Mouse (Mus musculus) heart, embryonic 11.5 days (tissue): ENCODE data around the gene Nkx2-5. TPM values are rescaled to one million over a fixed set of nuclear protein-coding genes. Genes with fewer than 3 reads are reported as not detected.

Source experiments
- ATAC-seq: fragments of 200-750 bp; cut with Nextera tagmentation; replicated peaks from 2 replicates; pipeline ENCODE4 v1.8.0; 2017; ENCODE audit warnings: moderate library complexity; ENCODE audit not compliant: insufficient number of reproducible peaks, low FRiP score, low TSS enrichment
- H3K27ac ChIP-seq: fragments of 300-500 bp; sonication (generic); 2 replicates; pipeline ENCODE4 v1.5.1; 2014; ENCODE audit warnings: mild to moderate bottlenecking, low read depth, low read length
- H3K27me3 ChIP-seq: fragments of 300-500 bp; sonication (generic); 2 replicates; pipeline ENCODE4 v1.6.1; 2014; ENCODE audit warnings: mild to moderate bottlenecking, low read length, mixed read lengths; ENCODE audit not compliant: control insufficient read depth, insufficient read depth
- H3K36me3 ChIP-seq: fragments of 300-500 bp; sonication (generic); 2 replicates; pipeline ENCODE4 v1.6.1; 2014; ENCODE audit warnings: mild to moderate bottlenecking, low read length, moderate library complexity, mixed read lengths; ENCODE audit not compliant: control insufficient read depth, insufficient read depth
- H3K4me1 ChIP-seq: fragments of 300-500 bp; sonication (generic); 2 replicates; pipeline ENCODE4 v1.6.1; 2014; ENCODE audit warnings: low read length; ENCODE audit not compliant: control insufficient read depth, insufficient read depth
- H3K4me2 ChIP-seq: fragments of 300-500 bp; sonication (generic); 2 replicates; pipeline ENCODE4 v1.6.1; 2014; ENCODE audit warnings: mild to moderate bottlenecking, moderate library complexity
- H3K4me3 ChIP-seq: fragments of 300-500 bp; sonication (generic); 2 replicates; pipeline ENCODE4 v1.5.1; 2014; ENCODE audit warnings: low read depth, low read length
- H3K9ac ChIP-seq: fragments of 300-500 bp; sonication (generic); 2 replicates; pipeline ENCODE4 v1.6.1; 2014; ENCODE audit warnings: mild to moderate bottlenecking, low read depth, low read length, moderate library complexity
- H3K9me3 ChIP-seq: fragments of 300-500 bp; sonication (generic); replicated peaks from 2 replicates; pipeline ENCODE4 v1.6.1; 2016; ENCODE audit warnings: low read length; ENCODE audit not compliant: control insufficient read depth
- WGBS: fragments of 180-500 bp; shearing (Covaris S2); extraction: QIAGEN DNeasy Blood & Tissue Kit; methylation state at CpG from one replicate; pipeline ENCODE4 v1.1.7; 2014; ENCODE audit not compliant: insufficient replicate concordance; 5-methylcytosine and 5-hydroxymethylcytosine counted together
- polyA plus RNA-seq: library from polyadenylated mRNA; unstranded; fragments of >200 nt; fragmentation: Nextera tagmentation; extraction: Ambion mirVana; gene quantifications from 2 replicates; pipeline ENCODE4 v1.2.1, GENCODE M21; 2014

The Nkx2-5 gene
- polyA plus RNA-seq, 1 experiment from 2014 or later: 157 TPM

DNA sequence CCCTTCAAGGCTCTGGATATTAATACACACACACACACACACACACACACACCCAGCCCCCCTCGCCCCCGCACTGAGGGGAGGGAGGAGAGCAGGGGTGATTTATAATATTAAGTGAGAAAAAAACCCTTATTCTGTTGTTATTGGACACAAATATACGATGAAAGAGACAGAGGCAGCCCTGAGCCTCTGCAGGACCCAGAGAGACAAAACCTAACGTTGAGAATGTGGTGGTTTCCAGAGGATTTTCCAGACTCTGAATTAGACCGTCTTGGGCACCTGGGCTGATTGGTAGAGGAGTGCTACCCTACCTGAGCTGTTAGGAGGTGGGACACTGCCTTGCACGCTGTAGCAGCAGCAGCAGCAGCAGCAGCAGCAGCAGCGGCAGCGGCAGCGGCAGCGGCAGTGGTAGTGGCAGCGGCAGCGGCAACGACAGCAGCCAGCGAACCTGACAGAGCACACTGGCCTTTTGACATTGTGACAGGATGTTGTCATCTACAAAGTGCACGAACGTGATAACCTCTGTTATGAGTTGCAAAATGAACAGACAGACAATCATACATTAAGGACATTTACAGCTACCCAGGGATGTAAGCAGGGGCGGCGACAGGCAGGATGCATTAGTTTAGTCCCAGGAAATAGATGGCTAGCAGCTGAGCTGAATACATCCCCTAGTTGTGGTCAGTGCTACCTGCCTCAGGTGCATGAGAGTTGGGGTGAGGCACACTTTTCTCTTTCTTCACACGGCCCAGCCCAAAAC, 7.8 kb downstream of the Nkx2-5 start:
- Histone ChIP-seq H3K4me3 (peak overlapping the region; percentile 77), H3K27me3 (peaks cover 48% of the 10 kb centered on the region), H3K36me3 (peaks cover 7% of the 10 kb centered on the region; the same call in 1 of the 2 replicates), H3K4me1 (no peaks in the 10 kb centered on the region), H3K9me3 (no peaks in the 10 kb centered on the region; the same call in 1 of the 2 replicates), H3K27ac (peak overlapping the region; percentile 95), H3K4me2 (peak overlapping the region; percentile 64), H3K9ac (peak overlapping the region; percentile 99)
- 7% methylated on average over 19 of the region's 19 CpGs for WGBS
- ATAC-seq: no peak

DNA sequence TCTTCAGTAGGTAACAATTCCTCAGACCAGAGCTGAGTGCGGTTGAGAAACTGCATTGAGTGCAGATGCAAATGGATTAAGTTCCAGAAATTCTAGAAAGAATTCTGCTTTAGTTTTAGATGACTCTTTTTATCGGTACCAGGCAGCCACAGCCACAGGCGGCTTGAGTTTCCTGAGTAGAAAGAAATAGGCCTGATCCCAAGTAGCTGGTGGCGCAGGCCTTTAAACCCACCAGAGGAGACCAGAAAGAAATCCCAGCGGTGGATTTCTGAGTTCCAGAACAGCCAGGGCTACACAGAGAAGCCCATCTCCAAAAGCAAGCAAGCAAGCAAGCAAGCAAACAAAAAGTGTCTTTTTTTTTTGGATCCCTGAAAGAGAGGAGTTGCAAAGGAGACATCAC, 8.4 kb downstream of the Nkx2-5 start:
- Histone ChIP-seq H3K9me3 (no peaks in the 10 kb centered on the region; the same call in 1 of the 2 replicates), H3K36me3 (peaks cover 7% of the 10 kb centered on the region; the same call in 1 of the 2 replicates), H3K4me2 (peak overlapping the region; percentile 64), H3K4me1 (no peaks in the 10 kb centered on the region), H3K4me3 (peak overlapping the region; percentile 77), H3K9ac (peak overlapping the region; percentile 99), H3K27ac (peak overlapping the region; percentile 95), H3K27me3 (peaks cover 43% of the 10 kb centered on the region)
- 22% methylated on average over 5 of the region's 5 CpGs for WGBS
- no peak for ATAC-seq

DNA sequence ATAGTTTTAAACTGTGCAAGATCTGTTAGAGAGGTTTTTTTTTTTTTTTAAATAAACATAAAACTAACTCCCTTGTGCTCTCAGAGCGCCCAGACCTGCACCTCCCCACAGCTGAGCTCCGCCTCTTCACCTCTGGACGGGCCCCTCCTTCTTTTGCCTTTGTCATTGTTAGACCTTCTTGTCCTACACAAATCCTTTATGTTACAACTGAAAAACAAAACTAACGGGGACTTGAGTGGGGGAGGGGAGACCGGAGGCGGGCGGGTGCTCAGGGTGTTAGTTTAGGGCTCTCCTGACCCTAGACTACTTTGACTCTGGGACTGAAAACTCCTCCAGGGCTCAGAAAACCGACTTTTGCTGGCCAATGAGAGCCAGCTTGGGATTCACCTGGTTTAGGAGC, 8.9 kb downstream of the Nkx2-5 start:
- Histone ChIP-seq H3K4me3 (peak overlapping the region; percentile 77), H3K9ac (peak overlapping the region; percentile 99), H3K36me3 (peaks cover 7% of the 10 kb centered on the region; the same call in 1 of the 2 replicates), H3K27ac (peak overlapping the region; percentile 95), H3K9me3 (no peaks in the 10 kb centered on the region; the same call in 1 of the 2 replicates), H3K4me2 (peak overlapping the region; percentile 64), H3K4me1 (no peaks in the 10 kb centered on the region), H3K27me3 (peaks cover 39% of the 10 kb centered on the region)
- WGBS: 31% methylated on average over 8 of the region's 8 CpGs
- no peak for ATAC-seq

DNA sequence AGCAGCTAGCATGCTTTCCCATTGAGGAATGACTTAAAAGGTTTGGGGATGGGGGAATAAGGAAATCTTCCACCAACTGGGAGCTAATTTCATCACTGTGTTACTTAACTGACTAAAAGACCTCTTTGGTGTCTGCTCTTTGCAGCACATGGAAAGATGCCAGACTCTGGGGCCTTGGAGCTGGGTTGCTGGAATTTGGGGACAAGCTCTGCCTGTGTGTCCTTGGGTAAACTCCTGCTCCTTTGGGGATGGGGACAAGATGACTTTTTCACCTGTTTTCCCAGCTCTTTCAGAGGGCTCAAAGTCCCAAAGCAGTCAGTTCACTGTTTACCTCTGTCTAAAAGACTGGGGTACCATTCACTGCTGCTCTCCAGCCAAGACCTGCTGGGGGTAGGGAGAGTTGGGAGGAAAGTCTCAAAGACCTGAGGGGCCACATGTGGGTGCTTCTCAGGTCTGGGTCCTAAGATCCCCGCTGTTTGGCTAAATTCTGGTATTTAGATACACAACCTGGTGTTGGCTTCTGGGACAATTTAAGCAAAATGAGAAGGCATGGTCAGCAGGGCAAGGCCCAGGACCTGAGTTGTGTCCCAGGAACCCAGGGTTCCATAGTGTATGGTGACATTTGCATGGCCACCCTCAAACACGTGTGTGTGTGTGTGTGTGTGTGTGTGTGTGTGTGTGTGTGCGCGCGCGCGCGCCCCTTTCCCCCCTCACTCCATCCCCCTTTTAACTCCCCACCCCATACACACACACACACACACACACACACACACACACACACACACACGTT, 9.6 kb downstream of the Nkx2-5 start:
- Histone ChIP-seq H3K4me3 (no peak overlapping the region), H3K9ac (no peak overlapping the region), H3K4me2 (no peak overlapping the region), H3K4me1 (no peaks in the 10 kb centered on the region), H3K9me3 (no peaks in the 10 kb centered on the region; the same call in 1 of the 2 replicates), H3K27ac (0 out of 2 replicates have a peak overlapping the region, but pooled peaks have one; percentile 12), H3K36me3 (peaks cover 9% of the 10 kb centered on the region; the same call in 1 of the 2 replicates), H3K27me3 (peaks cover 32% of the 10 kb centered on the region)
- ATAC-seq: no peak
- WGBS: 57% methylated on average over 9 of the region's 9 CpGs

DNA sequence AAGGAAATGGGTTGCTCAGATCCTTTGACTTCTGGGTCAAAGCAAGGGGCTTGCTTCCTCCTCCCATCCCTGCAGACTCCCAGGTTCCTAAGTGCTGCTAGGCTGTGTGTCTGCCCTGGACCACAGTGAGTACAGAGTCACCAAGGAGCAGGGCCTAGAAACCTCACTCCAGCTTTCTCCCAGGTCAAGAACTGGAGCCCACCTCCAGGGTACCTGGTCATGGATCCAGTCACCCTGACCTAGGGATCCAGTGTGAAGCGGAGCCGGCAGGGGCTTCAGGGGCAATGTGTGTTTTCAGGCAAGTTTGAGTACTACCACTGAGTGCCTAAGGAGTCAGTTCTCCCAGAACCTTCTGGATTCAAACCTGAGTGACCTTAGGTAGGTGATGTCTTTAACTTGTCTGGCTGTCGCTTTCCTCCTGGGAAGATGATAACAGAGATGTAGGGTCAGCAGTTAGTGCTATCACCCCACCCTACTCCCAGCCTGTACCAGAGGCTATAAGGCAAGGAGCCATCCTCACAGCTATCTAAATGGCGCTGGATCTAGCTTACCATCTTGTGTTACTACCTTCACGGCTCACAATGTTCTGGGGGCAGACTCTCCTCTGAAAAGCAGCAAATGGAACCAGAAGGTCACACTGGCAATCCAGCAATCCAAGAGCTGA, 10.4 kb downstream of the Nkx2-5 start:
- Histone ChIP-seq H3K4me1 (no peaks in the 10 kb centered on the region), H3K4me3 (no peak overlapping the region), H3K27me3 (peaks cover 27% of the 10 kb centered on the region), H3K27ac (0 out of 2 replicates have a peak overlapping the region, but pooled peaks have one; percentile 12), H3K36me3 (peaks cover 9% of the 10 kb centered on the region; the same call in 1 of the 2 replicates), H3K9ac (no peak overlapping the region), H3K9me3 (no peaks in the 10 kb centered on the region; the same call in 1 of the 2 replicates), H3K4me2 (no peak overlapping the region)
- WGBS: 60% methylated on average over 5 of the region's 5 CpGs
- ATAC-seq: no peak

DNA sequence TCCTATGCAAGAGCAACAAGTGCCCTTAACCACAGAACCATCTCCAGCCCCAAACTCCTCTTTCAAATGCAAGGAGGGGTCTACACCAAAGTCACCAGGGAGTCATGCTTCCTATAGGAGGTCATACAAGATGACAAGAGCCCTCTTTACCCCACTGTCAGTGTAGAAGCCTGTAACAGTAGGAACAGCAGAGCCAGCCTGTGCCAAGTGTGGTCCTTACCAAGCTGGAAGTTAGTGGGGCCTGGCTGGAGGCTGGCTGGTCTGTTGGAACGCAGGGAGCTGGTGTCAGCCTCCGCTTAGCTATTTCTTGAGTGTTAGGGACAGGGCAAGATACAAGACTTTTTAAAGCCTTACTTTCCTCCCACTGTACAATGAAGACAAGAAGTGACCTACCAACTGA, 11.0 kb downstream of the Nkx2-5 start:
- Histone ChIP-seq H3K4me2 (no peak overlapping the region), H3K27ac (no peak overlapping the region), H3K4me1 (no peaks in the 10 kb centered on the region), H3K4me3 (no peak overlapping the region), H3K9me3 (no peaks in the 10 kb centered on the region; the same call in 1 of the 2 replicates), H3K27me3 (peaks cover 23% of the 10 kb centered on the region), H3K36me3 (peaks cover 9% of the 10 kb centered on the region; the same call in 1 of the 2 replicates), H3K9ac (no peak overlapping the region)
- no peak for ATAC-seq
- WGBS: 80% methylated on average over 2 of the region's 2 CpGs

DNA sequence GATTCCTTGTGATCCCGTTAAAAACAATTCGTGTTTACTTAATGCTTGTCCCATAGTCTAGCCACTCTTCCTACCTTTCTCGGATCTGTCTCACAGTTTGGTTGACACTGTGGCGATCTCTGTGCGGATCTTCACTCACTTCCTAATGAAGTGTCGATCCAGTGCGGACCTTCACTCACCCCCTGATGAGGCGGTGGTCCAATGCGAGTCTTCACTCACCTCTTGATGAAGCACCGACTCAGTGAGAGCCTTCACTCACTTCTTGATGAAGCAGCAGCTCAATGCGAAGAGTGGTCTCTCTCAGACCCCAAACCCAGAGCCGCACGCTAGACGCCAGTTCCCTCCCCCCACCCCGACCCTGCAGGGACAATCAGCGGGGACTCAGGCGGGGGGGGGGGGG, 18.7 kb downstream of the Nkx2-5 start:
- Histone ChIP-seq H3K4me2 (no peak overlapping the region), H3K4me1 (no peaks in the 10 kb centered on the region), H3K9me3 (no peaks in the 10 kb centered on the region), H3K4me3 (no peak overlapping the region), H3K27ac (no peak overlapping the region), H3K9ac (no peak overlapping the region), H3K27me3 (0 out of 2 replicates have a peak, but pooled peaks cover 2% of the 10 kb centered on the region), H3K36me3 (0 out of 2 replicates have a peak, but pooled peaks cover 2% of the 10 kb centered on the region)
- no peak for ATAC-seq
- WGBS: 64% methylated on average over 15 of the region's 17 CpGs

DNA sequence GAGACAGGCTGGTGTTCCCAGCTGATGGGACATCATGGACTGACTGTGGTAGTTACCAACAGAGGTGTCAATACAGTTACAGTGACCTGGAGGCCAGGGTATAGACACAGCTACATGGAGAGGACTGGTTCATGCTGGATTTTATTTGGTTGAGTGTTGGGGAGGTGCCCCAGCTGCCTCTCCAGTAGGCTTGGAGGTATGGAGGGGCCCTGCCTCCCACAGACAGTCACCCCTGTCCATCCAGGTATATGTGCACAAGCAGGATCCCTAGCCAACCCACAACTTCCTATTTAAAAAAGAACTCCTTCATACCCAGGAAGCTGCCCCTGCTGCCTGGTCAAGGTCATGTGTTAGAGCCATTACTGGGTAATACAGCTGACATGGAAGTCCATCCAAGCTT, 27.0 kb downstream of the Nkx2-5 start:
- no peak for ATAC-seq
- H3K9me3 ChIP-seq: no peaks in the 10 kb centered on the region
- H3K4me2 ChIP-seq: no peak overlapping the region
- H3K27ac ChIP-seq: no peak overlapping the region
- H3K27me3 ChIP-seq: no peaks in the 10 kb centered on the region
- 0 out of 2 replicates have a peak, but pooled peaks cover 3% of the 10 kb centered on the region for H3K4me1 ChIP-seq
- no peaks in the 10 kb centered on the region for H3K36me3 ChIP-seq
- H3K4me3 ChIP-seq: no peak overlapping the region
- no peak overlapping the region for H3K9ac ChIP-seq
